Mouse (Mus musculus): ENCODE results near the gene Otos.

- TF ChIP-seq GATA1 (IDR thresholded peaks at IDR 0.05; ENCODE audit: borderline replicate concordance, low read length) (no peak), FLI1 (IDR thresholded peaks at IDR 0.05; ENCODE audit: low read length) (no peak)
Measured at GRCm38 (mm10) chr1:92634569-92634968, 14.1 kb downstream of the Otos start.
